Mouse (Mus musculus): ENCODE measurements around the gene Fbln2.

- TF ChIP-seq CTCF (IDR thresholded peaks at IDR 0.05; ENCODE audit: borderline replicate concordance, insufficient read depth, low read length) (no peak), POLR2A (IDR thresholded peaks at IDR 0.05; ENCODE audit: low read depth, low read length) (no peak)
These were observed 70.8 kb downstream of the Fbln2 start for GRCm38 (mm10) chr6:91283031-91283430.
